Mouse (Mus musculus) ES-E14 (cell line): ENCODE results near the gene Parvg. TPM values are rescaled to one million over a fixed set of nuclear protein-coding genes. Genes with fewer than 3 reads are reported as not detected.
A peak's percentile ranks its signal among the peaks of the same experiment; 100 is the strongest.

Experiments used
- DNase-seq: peaks from one replicate; pipeline ENCODE4 v3.0.0-alpha.2; 2013; ENCODE audit warnings: low read depth, low spot score
- H3K27ac ChIP-seq: 2 replicates; pipeline ENCODE4 v1.5.1; 2012; ENCODE audit warnings: low read depth, mild to moderate bottlenecking, low read length, moderate library complexity, mixed read lengths; ENCODE audit not compliant: poor library complexity, insufficient read depth, severe bottlenecking
- H3K36me3 ChIP-seq: 2 replicates; pipeline ENCODE4 v1.6.1; 2012; ENCODE audit warnings: mild to moderate bottlenecking, low read length, moderate library complexity, mixed read lengths; ENCODE audit not compliant: control insufficient read depth, poor library complexity, insufficient read depth, severe bottlenecking
- H3K4me1 ChIP-seq, 2 experiments: fragments of 150-350 bp in 1 of 2; sonication (generic) in 1 of 2; 2 replicates each; pipeline ENCODE4 v1.6.1; 2012; ENCODE audit warnings: low read length in 2 of 2, mild to moderate bottlenecking in 1 of 2, mixed read lengths in 1 of 2; ENCODE audit not compliant: control insufficient read depth in 2 of 2, insufficient read depth in 2 of 2, poor library complexity in 1 of 2
- H3K4me3 ChIP-seq, 2 experiments: fragments of 150-350 bp in 1 of 2; sonication (generic) in 1 of 2; 2 replicates each; pipeline ENCODE4 v1.5.1; 2012; ENCODE audit warnings: low read length in 2 of 2, low read depth in 1 of 2, mild to moderate bottlenecking in 1 of 2, mixed read lengths in 1 of 2; ENCODE audit not compliant: insufficient read depth in 1 of 2, poor library complexity in 1 of 2, severe bottlenecking in 1 of 2
- H3K9ac ChIP-seq: 2 replicates; pipeline ENCODE4 v1.6.1; 2012; ENCODE audit warnings: low read depth, mild to moderate bottlenecking, low read length, mixed read lengths; ENCODE audit not compliant: poor library complexity, insufficient read depth, severe bottlenecking
- H3K9me3 ChIP-seq: fragments of 150-350 bp; sonication (generic); 2 replicates; pipeline ENCODE4 v1.6.1; 2012; ENCODE audit warnings: low read depth, mild to moderate bottlenecking, low read length; ENCODE audit not compliant: control insufficient read depth, insufficient read depth
- CHD2 ChIP-seq: IDR thresholded peaks from 2 replicates; pipeline ENCODE4 v1.6.1; 2014; ENCODE audit warnings: mild to moderate bottlenecking, low read depth, low read length, inconsistent platforms
- HCFC1 ChIP-seq: IDR thresholded peaks from 2 replicates; pipeline ENCODE4 v1.6.1; 2012; ENCODE audit warnings: low read length, inconsistent platforms, borderline replicate concordance; ENCODE audit not compliant: insufficient read depth
- MAFK ChIP-seq: IDR thresholded peaks from 2 replicates; pipeline ENCODE4 v1.6.1; 2014; ENCODE audit warnings: mild to moderate bottlenecking, low read depth, low read length, inconsistent platforms; ENCODE audit not compliant: insufficient read depth
- ZC3H11A ChIP-seq: IDR thresholded peaks from 2 replicates; pipeline ENCODE4 v1.6.1; 2012; ENCODE audit warnings: low read depth, mild to moderate bottlenecking, inconsistent platforms, low read length, borderline replicate concordance
- ZNF384 ChIP-seq: IDR thresholded peaks from 2 replicates; pipeline ENCODE4 v1.6.1; 2012; ENCODE audit warnings: low read depth, low read length, inconsistent platforms
- in situ Hi-C, 2 experiments: fragments of 600-800 bp; cut with MboI; formaldehyde crosslinking; loops; one replicate each; pipeline ENCODE4 v1.15.1; 2025; ENCODE audit warnings: low sequenced_read_pairs in 2 of 2, inconsistent platforms in 1 of 2; ENCODE audit not compliant: unreplicated experiment in 2 of 2
- total RNA-seq: library from RNA; depleted of rRNA; stranded (reverse); fragments of 300-350 nt; gene quantifications from 2 replicates; pipeline ENCODE4 v1.2.3, GENCODE M21; 2012

The Parvg gene
- total RNA-seq, 1 experiment, result 1.3 TPM

- Histone ChIP-seq H3K36me3 (no peaks in the 10 kb centered on the region), H3K4me1 (peaks cover 0 to 6% of the 10 kb centered on the region in 2 experiments; a peak in 1 of 4 replicates), H3K27ac (no peak overlapping the region), H3K9ac (no peak overlapping the region), H3K9me3 (no peaks in the 10 kb centered on the region), H3K4me3 (no peak overlapping the region)
- in situ Hi-C loops, result no loop called here
- no peak for TF ChIP-seq ZNF384
- TF ChIP-seq CHD2, result no peak
- no peak for TF ChIP-seq MAFK
- no peak for TF ChIP-seq HCFC1
- TF ChIP-seq ZC3H11A, result no peak
- no peak for DNase-seq
Measured at GRCm38 (mm10) chr15:84324870-84325553, 1.2 kb downstream of the Parvg start.

GRCm38 (mm10) chr15:84325736-84326135 lies 1.9 kb downstream of the Parvg start:
- no peak for DNase-seq
- TF ChIP-seq MAFK, result no peak
- TF ChIP-seq CHD2, result no peak
- no peak for TF ChIP-seq HCFC1
- no peak for TF ChIP-seq ZC3H11A
- no peak for TF ChIP-seq ZNF384
- H3K9ac ChIP-seq, result no peak overlapping the region; the same call in 1 of the 2 replicates
- in situ Hi-C loops, result no loop called here
- peaks cover 0 to 6% of the 10 kb centered on the region in 2 experiments; a peak in 1 of 4 replicates for H3K4me1 ChIP-seq
- no peaks in the 10 kb centered on the region for H3K36me3 ChIP-seq
- peak overlapping the region in 1 of 2 experiments; percentile 7; a peak in 1 of 4 replicates for H3K4me3 ChIP-seq
- H3K27ac ChIP-seq, result no peak overlapping the region
- no peaks in the 10 kb centered on the region for H3K9me3 ChIP-seq

- no peak for DNase-seq
- H3K9ac ChIP-seq, result no peak overlapping the region
- H3K4me1 ChIP-seq, result peaks cover 0 to 6% of the 10 kb centered on the region in 2 experiments; a peak in 1 of 4 replicates
- TF ChIP-seq ZC3H11A (no peak), MAFK (no peak), HCFC1 (no peak), ZNF384 (no peak), CHD2 (no peak)
- no peak overlapping the region for H3K27ac ChIP-seq
- H3K9me3 ChIP-seq, result no peaks in the 10 kb centered on the region
- no peak overlapping the region for H3K4me3 ChIP-seq
- in situ Hi-C loops, result no loop called here
- no peaks in the 10 kb centered on the region for H3K36me3 ChIP-seq
Measured at GRCm38 (mm10) chr15:84328870-84329269, 5.0 kb downstream of the Parvg start.

- peaks cover 0 to 6% of the 10 kb centered on the region in 2 experiments; a peak in 1 of 4 replicates for H3K4me1 ChIP-seq
- in situ Hi-C loops, result no loop called here
- no peak for DNase-seq
- TF ChIP-seq ZNF384 (no peak), MAFK (no peak), HCFC1 (no peak), CHD2 (no peak), ZC3H11A (no peak)
- no peak overlapping the region for H3K27ac ChIP-seq
- H3K9me3 ChIP-seq, result no peaks in the 10 kb centered on the region
- no peaks in the 10 kb centered on the region for H3K36me3 ChIP-seq
- H3K9ac ChIP-seq, result no peak overlapping the region
- no peak overlapping the region for H3K4me3 ChIP-seq
Measured at GRCm38 (mm10) chr15:84329940-84330339, 6.1 kb downstream of the Parvg start.
